Mouse (Mus musculus) neutrophil, adult 5-6 weeks (primary cell): Measurements from ENCODE around the gene Rpl35a. TPM values are rescaled to one million over a fixed set of nuclear protein-coding genes. Genes with fewer than 3 reads are reported as not detected.
"Not testable (repeated sequence)": the region's sequence is repeated elsewhere in the genome, so short reads cannot be mapped to it uniquely, and the experiment has no call there.

Source experiments
- ATAC-seq: fragments of 151-379, 151-347 bp; 2 replicates; pipeline ENCODE4 v1.8.0; 2017; ENCODE audit warnings: mild to moderate bottlenecking, moderate TSS enrichment; ENCODE audit not compliant: insufficient number of reproducible peaks, poor library complexity, low FRiP score, severe bottlenecking; ENCODE audit errors: extremely low read depth
- total RNA-seq: library from RNA; stranded (forward); fragments of 200-1000 nt; gene quantifications from 2 replicates; pipeline ENCODE4 v1.2.3, GENCODE M21; 2017

Rpl35a gene
- total RNA-seq, 1 experiment from 2014 or later, result 1,140 TPM

DNA sequence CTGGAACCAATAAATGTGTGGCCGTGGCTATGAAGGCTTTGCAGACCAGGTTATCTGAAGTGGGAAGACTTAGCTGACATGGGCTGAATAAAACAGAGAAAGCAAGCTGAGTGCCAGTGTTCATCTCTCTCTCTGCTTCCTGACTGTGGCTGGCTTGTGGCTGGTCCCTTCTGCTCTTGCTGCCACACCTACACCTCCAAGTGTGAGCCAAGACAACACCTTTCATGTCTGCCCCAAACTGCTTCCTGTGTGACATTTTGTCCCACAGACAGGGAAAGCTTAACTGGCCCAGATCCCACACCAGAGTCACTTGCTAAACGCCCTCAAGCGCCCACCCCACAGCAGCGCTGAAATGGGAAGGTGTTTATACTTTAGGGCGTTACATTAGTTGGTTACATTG is 3.1 kb upstream of the Rpl35a start:
- ATAC-seq, result no peak

DNA sequence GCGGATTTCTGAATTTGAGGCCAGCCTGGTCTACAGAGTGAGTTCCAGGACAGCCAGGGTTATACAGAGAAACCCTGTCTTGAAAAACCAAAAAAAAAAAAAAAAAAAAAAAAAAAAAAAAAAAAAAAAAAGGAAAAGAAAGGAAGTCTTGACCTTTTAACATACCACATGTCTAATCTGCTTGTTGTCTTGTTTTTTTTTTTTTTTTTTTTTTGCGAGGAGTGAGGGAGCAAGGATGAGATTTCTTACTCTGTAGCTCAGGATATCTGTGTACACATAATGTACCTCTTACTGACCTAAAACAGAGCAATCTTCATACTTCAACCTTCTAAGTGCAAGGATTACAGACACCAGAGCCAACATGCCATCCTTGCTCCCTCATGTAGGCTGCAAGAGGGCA is 1.3 kb upstream of the Rpl35a start:
- not testable (repeated sequence) for ATAC-seq

DNA sequence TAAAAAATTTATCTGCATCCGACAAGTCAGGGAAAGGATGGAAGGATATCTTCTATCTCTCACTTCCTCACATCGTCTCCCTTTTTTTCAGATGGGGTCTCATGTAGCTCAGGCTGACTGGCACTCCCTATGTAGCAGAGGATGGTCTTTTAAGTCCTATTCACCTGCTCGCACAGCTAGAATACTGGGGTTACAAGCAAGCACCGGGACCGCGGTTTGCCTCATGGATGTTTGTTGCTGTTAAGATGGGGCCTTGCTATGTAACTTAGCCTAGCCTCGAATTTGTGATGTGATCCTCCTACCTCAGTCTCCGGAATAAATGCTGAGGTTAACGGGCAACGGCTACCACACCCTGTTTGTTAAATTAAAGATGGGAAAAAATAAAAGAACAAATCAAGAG is 598 bp upstream of the Rpl35a start:
- no peak for ATAC-seq

DNA sequence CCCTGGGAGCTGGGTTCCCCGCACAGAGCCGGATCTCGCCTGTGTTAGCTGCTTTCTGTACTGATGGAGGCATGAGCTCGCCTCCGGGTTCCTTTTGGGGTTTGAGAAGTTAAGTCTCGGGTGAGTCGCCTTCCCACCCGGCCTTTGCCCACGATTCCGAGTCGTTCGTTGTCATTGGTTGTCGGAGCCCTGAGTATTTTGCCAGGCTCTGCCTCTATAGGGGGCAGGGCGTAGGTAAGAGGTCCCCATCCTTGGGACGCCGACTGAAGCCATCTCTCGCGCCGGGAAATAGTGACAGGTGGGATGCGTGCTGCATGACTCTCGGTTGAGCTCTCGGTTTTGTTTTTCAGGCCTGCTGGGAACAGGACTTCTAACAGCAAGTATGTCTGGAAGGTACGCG is 533 bp downstream of the Rpl35a start:
- ATAC-seq, result no peak

DNA sequence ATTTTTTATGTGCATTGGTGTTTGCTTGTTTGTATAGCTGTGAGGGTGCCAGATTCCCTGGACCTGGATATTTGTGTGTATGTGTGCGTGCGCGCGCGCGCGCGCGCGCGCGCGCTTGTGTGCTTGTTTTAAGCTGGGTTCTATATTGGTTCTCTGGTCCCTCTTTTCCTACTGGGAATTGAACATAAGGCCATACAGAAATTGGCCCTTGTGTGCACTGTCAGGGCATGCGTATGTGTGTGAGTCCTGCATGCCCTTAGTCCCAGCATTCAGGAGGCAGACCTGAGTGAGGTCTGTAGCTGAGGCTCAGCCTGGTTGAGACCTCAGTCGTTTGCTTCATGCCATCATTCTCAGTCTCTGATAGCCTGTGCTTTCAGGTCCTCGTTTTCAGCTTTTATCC is 1.8 kb downstream of the Rpl35a start:
- ATAC-seq, result no peak

DNA sequence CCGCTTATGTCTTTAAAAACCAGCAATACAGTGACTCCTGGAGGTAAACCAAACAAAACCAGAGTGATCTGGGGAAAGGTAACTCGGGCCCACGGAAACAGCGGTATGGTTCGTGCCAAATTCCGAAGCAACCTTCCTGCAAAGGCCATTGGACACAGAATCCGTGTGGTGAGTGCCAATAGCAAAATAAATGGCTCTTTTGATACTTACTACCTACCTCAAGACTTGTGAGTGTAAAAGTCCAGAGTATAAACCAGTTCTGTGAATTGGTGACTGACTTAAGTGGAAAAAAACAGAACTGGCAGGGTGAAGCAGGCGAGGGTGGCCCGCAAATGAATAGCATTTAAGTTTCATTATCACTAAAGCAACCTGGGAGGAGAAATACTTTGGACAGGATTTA is 2.4 kb downstream of the Rpl35a start:
- not testable (repeated sequence) for ATAC-seq

DNA sequence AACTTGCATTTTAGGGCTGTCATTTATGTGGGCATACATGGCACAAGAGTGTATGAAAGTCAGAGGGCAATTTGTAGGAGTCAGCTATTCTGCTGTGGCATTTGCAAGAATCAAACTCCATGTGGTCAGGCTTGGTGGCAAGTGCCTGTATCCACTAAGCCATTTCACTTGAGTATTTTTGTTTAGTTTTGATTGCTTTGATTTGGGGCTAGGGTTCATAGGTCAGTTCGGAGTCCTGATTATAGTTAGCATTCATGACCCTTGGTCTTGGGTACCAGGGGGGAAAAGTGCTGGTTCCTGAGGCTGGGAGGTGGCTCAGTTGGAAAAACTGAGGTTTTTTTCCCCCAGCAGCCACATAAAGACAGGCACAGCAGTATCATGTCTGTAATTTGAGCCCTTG is 3.2 kb downstream of the Rpl35a start:
- ATAC-seq, result no peak

DNA sequence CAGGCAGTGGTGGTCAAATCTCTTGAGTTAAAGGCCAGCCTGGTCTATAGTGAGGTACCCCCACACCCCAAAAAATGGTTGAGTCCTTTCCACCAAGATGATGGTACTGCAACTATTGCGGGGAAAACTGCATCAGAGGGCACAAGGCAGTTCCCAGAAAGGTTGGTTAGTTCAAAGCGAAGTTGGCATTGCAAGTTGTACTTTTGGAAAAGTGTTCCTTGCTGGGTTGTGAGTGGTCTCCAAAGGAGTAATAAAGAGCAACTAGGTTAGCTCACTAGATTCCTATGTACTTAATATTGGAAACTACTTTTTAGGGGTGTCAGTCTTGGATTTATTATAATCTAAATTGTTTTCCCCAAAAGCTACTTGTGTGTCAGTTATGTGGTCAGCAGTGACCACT is 4.7 kb downstream of the Rpl35a start:
- ATAC-seq, result no peak

DNA sequence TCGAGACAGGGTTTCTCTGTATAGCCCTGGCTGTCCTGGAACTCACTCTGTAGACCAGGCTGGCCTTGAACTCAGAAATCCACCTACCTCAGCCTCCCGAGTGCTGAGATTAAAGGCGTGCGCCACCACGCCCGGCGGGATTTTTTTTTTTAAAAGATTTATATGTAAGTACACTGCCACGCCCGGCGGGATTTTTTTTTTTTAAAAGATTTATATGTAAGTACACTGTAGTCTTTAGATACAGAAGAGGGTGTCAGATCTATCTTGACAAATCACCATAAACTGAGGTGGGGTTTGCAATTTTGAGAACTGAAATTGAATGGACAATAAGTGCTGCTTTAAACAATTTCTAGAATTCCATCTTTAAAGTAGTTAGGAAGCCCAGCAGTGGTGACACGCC is 5.1 kb downstream of the Rpl35a start:
- no peak for ATAC-seq

DNA sequence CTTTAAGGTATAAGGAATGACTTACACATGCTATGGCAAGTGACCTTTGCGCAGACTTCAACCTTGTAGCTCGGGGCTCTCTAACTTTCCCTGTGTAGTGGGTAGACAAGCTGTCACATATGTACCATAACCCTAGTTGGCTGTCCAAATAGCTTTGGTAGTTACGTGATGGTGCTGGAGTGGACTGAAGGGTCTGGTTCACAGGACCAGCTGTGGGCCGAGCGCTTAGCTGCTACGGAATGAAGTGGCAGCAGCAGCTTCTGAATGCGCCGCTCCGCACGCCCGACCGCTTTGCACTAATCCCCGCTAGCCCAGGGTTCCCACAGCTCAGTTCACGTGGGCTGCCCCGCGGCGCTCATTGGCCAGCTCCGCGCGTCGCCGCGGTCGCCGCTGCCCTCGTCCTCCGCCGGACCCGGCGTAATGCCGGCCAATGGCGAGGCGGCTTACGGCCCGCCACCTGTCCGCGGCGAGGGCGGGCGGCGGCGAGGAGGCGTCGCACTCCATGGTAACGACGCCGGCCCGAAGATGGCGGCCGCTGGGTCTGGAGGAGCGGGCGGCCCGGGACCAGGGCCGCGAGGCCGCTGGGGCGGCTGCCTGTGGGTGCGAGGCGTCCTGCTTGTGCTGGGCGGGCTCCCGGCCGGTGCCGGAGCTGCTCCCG is 5.9 kb downstream of the Rpl35a start, which contains the start of gene Lmln:
Gene Lmln, plus strand, starts transcription at position 498 of the 658 bp plus-strand sequence.
- peak; percentile 75 for ATAC-seq

DNA sequence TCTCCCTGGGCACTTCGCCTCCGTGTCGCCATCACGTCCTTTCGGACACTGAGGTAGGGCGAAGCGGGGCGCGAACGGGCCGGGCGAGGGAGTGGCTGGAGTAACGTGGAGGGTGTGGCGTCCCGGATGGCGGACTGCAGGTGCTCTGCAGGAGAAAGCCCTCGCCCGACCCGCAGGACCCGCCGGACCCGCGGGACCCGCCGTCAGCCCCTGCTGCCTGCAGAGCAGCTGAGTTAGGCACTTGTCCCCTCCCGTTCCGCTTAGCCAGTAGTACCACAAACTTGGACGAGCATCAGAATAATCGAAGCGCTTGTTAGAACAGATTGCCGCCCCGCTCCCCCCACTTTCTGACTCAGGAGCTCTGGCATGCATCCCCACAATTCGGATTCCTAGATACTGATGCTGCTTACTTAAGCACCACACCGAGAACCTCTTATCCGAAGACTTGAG is 6.5 kb downstream of the Rpl35a start:
- peak; percentile 7; the same call in 1 of the 2 replicates for ATAC-seq

DNA sequence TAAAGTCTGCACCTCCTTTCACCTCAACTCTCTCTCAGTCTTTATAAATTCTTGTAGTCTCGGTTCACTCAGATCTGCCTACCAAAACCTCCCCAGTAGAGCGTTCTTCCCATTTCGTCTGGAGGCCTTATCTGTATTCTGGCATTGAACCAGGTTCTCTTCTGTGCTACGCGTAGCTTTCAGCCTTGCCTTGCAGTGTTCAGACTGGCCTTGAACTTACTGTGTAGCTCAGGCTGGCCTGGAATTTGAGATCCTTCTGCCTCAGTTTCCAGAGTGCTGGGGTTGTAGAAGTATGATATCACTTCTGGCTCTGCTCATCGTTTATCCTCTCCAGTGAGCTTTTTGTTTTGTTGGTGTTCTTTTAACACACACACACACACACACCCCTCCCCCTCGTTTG is 7.0 kb downstream of the Rpl35a start:
- ATAC-seq, result no peak

DNA sequence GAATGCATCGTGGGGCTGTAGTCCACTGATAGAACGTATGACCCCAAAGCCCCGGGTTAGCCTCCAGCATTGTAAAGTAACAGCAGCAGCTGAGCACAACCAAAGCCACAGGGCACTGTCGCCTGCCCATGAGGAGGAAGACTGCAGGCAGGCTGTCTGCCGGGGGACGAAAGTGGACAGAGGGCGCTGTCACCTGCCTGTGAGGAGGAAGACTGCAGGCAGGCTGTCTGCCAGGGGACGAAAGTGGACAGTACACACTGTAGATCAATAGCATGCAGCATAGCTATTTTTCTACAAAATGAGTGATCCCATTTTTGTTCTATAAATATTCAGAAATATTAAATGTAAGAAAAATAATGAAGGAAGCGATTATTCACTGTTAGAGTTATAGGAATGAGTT is 8.4 kb downstream of the Rpl35a start:
- ATAC-seq, result no peak

DNA sequence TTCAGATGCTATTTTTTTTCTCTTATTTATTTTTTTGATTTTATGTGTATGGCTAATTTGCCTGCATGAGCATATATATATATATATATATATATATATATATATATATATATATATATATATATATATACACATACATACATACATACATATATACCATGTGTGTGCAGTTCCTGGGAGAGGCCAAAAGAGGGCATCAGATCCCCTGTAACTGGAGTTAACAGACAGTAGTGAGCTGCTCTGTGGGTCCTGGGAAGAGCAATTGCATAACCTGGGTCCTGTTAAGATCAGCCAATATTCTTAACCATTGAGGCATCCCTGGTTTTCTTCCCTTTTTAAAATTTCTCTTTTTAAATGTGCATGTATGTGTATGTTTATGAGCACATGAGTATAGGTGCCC is 14.7 kb downstream of the Rpl35a start:
- no peak for ATAC-seq

DNA sequence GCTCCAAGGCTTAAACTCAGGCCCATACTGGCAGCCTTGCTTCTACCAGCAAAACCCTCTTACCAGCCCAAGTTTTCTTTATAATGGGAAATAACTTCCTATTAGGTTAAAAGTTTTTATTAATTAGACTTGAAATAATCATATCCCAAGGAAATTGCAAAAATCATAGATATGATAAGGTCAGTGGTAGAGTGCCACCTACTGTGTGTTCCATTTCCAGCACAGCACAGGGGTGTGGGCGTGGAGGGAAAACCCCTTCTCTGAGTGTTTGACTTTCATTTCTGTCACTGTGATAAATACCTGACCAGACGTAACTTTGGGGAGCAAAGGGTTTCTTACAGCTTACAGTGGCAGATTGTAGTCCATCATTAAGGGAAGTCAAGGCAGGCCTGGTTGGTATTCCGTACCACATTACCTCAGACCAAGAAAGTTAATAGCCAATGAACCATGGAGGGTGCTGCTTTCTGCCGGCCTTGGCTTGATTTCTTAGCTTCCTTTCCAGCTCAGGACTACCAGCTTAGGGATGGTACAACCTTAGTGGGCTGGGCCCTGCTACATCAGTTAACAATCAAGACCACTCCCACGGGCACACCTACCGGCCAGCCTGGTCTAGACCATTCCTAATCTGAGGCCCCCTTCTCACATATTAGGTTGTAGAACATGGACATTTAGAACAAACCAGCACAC is 16.8 kb downstream of the Rpl35a start:
- ATAC-seq, result peak; percentile 58

DNA sequence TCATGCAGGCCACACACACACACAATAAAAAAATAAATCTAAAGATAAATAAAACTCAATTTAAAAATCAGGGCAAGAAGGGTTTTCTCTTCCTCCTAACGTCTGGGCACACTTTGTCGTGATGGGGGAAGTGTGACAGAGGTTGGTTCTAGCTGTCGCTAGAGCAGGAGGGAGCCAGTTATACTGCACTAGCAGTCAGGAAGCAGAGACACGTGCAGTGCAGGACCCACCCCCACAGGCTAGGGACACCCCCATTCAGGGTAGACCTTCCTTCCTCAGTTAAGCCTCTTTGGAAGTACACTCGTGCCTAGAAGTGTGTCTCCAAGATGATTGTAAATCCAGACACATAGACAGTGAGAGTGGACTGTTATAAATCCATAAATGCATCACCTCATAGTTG is 18.7 kb downstream of the Rpl35a start:
- ATAC-seq, result no peak

DNA sequence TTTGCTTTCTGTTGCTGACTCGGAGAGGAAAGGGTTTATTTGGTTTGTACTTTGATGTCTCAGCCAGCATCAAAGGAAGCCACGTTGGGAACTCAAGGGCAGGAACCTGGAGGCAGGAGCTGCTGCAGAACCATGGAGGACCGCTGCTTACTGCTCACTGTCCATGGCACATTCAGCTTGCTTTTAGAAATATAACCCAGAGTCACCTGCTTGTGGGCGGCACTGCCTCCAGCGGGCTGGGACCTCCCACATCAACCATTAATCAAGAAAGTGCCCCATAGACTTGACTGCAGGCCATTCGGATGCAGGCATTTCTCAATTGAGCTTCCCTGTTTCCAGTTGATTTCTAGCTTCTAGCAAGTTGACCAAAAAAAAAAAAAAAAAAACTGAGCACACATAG is 19.8 kb downstream of the Rpl35a start:
- ATAC-seq, result no peak

DNA sequence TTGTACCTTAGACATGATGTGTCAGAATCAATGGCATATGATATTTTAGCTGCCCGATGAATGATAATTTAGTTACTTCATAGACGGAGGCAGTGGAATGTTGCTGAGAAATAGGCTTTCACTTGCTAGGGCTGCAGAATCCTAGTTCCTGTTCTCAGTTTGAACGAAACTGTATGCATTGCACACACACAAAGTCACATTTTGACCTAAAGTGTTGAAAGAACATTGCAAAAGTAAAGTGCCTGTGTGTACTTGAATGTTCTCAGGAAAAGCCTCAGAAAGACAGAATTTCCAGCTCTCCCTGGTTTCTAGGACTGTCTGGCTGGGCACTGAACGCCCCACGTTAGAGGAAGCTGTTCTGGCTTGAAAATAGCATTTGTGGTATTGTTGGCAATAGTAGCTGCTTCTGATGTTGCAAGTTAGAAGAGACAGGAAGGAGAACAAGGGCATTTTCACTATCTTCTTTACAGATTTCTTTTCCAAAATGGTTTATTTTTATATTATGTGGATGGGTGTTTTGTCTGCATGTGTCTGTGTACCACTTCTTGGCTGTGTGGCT is 20.9 kb downstream of the Rpl35a start:
- ATAC-seq, result no peak

DNA sequence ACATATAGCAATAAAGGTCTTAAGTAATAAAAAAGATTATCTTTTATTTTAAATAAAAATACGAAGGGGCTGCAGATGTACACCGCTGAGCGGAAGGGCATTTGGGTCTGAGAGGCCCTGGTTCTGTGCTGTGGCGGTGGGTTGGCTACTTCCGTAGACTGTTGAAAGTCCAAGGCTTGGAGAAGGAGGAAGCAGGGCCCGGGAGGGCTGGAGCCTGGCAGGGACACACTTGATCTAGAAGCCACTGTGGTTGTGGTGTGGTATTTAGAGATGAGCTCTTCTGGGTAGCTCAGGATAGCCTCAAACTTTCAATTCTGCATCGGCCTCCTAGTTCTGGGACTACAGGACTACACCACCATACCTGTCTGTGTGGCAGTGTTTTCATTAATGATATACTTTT is 23.8 kb downstream of the Rpl35a start:
- no peak for ATAC-seq

DNA sequence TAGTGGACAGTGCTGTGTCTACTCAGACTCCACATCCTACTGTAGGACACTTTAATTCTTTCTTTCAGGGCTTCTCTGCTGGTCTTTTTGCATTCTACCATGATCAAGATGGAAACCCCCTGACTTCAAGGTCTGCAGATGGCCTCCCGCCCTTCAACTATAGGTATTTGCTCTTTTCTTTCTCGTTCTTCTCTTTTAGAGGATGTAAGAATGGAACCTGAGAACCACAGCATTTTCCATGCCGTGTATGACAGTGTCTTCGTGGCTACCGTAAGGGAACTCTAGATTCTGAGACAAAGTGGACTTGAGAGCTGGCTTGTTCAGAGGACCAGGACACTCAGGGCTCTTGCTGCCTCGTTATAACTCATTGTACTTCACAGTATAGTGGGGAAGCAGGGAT is 26.7 kb downstream of the Rpl35a start:
- ATAC-seq, result no peak
